Mouse (Mus musculus) kidney, postnatal 4 days (tissue): ENCODE data around the gene Hfm1.

ENCODE experiments used
- DNase-seq, 2 experiments: peaks; one replicate each; pipeline ENCODE4 v3.0.0; 2021; ENCODE audit warnings: mixed read lengths in 2 of 2

Hfm1 gene

DNA sequence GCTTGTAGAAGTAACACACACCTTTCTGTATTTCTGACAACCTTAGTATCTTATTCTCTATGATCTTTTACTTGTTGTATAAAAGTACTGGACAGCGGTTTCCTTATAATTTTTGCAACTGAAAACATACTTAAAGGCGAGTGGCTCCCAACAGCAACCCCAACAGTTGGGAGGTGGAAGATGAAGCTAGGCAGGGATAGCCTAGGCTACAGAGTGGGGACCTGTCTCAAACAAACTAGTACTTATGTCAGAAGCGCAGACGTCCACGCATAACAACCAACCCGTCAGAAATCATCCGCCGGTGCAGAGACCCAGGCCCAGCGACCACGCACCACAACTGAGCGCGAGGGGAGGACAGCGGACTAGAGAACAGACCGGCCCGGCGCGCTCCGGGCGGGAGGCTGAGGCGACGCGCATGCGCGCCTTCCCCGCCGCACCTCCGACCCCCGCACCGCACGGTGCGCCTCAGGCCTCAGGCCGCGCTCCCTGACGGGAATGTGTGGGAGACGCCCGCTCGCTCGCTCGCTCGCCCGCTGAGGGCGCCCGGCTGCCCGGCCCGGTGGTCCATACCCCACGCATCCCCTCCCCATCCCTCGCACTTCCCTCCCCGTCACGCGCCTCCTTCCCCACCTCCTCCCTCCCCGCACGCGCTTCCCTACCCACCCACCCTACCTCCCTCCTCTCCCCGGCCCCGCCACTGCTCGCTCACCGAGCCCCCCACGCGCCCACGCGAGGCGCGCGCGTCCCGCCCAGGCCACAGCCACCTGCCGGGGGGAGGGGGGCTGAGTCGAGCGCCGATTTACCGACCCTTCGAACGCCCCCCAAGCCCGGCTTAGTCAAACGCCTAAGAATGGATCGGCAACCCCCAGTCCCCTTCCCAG lies at the start of gene Hfm1:
TSS of gene Hfm1 (minus strand) at position 834 of the 881 bp plus-strand sequence.
- DNase-seq = peak; percentile 71 to 83

- DNase-seq = no peak
Measured at GRCm38 (mm10) chr5:106973883-106974282, 47.8 kb upstream of the Hfm1 start.

GRCm38 (mm10) chr5:106967578-106967977 lies 41.5 kb upstream of the Hfm1 start:
- DNase-seq = no peak

DNA sequence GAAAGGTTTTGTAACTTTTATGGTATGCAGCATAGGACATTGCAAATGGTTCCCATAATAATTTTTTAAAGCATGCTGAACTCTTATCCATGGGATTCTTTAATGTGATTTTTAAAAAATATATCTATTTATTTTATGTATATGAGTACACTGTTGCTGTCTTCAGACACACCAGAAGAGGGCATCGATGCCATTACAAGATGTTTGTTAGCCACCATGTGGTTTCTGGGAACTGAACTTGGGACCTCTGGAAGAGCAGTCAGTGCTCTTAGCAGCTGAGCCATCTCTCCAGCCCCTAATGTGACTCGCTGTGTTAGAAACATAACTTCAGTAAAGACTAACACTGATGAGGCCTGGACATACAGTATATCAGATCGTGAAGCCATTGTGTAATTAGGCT lies 40.3 kb upstream of the Hfm1 start:
- no peak for DNase-seq

GRCm38 (mm10) chr5:106964513-106965014 lies 38.4 kb upstream of the Hfm1 start:
- DNase-seq = no peak

GRCm38 (mm10) chr5:106963584-106964512 lies 37.7 kb upstream of the Hfm1 start, which contains the start of gene Cdc7:
TSS of gene Cdc7 (plus strand) at chr5:106964322.
- DNase-seq = peak; percentile 97 to 98

GRCm38 (mm10) chr5:106960451-106960850 lies 34.3 kb upstream of the Hfm1 start:
- no peak for DNase-seq

GRCm38 (mm10) chr5:106959031-106959430 lies 32.9 kb upstream of the Hfm1 start:
- peak; percentile 30 to 51 for DNase-seq

- peak; percentile 42 to 50 for DNase-seq
Measured at GRCm38 (mm10) chr5:106956467-106956866, 30.3 kb upstream of the Hfm1 start.

DNA sequence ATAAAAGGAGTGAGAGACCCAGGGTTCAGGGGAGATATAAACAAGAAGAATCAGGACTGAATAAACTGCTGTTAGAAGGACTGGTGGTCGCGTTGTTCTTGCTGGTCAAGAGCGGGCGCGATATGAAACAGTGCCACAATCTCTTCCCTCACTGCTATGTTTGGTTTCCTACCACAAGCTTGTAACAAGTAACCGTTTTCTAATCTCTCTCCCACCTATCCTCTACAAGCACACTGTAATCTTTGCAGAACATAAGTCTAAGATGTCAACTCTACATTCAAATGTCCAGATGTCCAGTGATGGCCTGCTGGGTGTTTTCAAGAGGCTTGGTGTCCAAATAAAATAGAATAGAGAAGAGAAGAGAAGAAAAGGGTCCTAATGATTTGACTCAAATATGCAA lies 22.6 kb upstream of the Hfm1 start:
- DNase-seq = no peak

DNA sequence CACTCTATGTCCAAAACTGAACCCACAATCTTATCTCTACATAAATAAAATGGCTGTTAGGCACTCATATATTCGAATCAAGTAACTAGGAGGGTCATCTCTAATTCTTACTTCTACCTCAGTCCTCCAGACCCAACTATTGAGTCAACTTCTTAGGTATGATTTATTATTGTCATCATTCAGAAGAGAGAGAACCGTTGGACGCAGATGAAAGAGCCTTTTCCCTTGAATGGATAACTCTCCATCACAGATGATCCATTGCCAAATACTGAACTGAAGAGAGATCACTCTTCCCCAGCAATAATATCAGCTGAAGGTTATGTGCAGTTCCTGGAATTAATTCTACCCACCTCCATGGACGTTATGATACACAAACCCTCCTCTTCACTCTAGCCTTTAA lies 20.2 kb upstream of the Hfm1 start:
- no peak for DNase-seq

GRCm38 (mm10) chr5:106927996-106928395 lies 1.9 kb upstream of the Hfm1 start:
- no peak for DNase-seq

DNA sequence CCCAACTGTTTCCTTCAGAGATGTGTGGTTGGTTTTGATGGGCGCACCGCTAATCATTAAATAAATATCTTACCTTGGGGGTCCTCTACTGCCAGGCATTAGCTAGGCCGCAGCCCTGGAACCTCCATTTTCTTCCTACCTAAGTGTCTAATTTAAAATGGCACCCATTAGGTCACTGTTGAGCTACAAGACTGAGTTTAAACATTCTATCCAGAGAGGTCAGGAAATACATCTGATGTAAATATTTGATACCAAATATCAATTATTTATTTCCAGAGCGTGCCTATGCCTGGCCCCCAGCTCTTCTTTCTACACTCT lies 207 bp upstream of the Hfm1 start:
- no peak for DNase-seq

- DNase-seq = no peak
Measured at GRCm38 (mm10) chr5:106919315-106919714, 6.8 kb downstream of the Hfm1 start.

DNA sequence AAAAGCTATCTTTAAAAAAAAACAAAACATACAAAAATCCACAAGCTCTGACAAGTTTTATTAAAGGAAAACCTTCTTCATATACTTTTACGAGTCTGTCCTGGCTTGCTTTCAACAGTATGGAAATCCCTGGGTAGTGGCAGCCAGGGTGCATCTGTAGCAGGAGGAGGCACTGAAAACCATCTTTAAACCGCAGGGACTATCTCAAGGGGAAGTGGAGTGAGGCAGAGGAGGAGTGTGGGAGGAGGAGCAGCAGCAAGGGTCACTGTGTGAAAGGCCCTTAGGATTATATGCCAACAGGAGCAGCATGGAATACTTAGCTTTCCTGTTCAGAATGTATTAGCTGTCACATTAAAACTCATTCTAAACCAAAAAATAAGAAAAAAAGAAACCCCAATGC lies 29.2 kb downstream of the Hfm1 start:
- DNase-seq = no peak

GRCm38 (mm10) chr5:106891773-106892172 lies 34.3 kb downstream of the Hfm1 start:
- peak; percentile 6 to 24 for DNase-seq

- no peak for DNase-seq
Measured at GRCm38 (mm10) chr5:106887303-106888071, 38.6 kb downstream of the Hfm1 start.

DNA sequence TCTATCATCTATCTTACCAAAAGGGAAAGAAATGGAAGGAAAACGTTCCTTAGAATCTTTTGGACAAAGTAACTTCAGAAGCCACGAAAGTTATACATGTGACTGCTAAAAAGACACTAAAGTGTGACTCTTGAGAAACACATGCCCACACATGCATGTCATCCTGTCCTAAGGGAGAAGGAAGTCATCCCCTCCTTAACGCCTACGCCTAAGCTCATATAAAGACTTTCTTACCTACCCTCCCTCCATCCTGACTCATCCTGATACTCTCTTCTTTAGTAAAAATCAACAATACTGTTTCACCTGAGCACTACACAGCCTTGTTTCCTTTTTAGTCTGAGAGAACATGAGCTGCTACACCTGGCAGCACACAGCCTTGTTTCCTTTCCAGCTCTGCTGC lies 40.6 kb downstream of the Hfm1 start:
- DNase-seq = no peak

DNA sequence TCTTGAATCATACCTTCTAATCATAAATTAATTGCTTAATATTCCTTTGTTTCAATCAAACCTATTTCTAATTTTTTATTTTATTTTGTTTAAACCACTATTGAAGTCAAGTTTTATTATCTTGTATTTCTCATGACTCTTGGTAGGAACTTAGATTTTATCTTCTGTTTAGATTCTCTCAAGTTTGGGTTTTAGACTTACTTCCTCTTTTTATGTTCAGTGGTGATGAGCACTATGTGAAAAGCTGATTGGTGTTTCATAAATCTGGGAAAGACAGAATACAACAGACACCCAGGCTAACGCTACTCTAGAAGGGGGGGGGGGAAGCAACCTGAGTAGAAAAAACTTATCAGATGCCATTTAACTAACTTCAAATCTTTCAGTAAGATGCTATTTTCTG lies 49.7 kb downstream of the Hfm1 start:
- no peak for DNase-seq

- peak; percentile 79 to 83 for DNase-seq
Measured at GRCm38 (mm10) chr5:106860415-106860814, 65.7 kb downstream of the Hfm1 start.

- no peak for DNase-seq
Measured at GRCm38 (mm10) chr5:106853284-106853683, 72.8 kb downstream of the Hfm1 start.

GRCm38 (mm10) chr5:106847045-106847444 lies 79.1 kb downstream of the Hfm1 start:
- no peak for DNase-seq

DNA sequence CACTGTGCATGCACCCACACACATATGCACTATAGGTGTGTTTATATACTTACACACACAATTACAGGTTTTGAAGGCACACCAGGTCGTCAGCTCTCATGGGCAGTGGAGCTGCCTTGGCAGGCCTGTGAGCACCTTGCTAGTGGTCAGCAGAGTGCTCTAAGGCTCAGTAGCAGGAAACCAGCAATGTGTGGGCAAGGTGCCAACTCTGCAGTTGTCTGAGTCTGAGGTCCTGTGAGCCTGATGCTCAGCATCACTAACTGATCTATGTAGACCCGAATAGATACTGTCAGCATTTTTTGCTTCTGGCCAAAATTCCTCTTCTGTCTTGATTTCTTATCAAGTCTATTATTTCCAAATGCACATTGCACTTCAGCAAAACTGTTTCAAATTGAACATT lies 82.2 kb downstream of the Hfm1 start:
- peak; percentile 45 for DNase-seq
